Mouse (Mus musculus) lung, postnatal 25 days (tissue): ENCODE results near the gene Rptor.

ENCODE experiments used
- DNase-seq: peaks from one replicate; pipeline ENCODE4 v3.0.0; 2022; ENCODE audit warnings: low spot score

The Rptor gene

DNA sequence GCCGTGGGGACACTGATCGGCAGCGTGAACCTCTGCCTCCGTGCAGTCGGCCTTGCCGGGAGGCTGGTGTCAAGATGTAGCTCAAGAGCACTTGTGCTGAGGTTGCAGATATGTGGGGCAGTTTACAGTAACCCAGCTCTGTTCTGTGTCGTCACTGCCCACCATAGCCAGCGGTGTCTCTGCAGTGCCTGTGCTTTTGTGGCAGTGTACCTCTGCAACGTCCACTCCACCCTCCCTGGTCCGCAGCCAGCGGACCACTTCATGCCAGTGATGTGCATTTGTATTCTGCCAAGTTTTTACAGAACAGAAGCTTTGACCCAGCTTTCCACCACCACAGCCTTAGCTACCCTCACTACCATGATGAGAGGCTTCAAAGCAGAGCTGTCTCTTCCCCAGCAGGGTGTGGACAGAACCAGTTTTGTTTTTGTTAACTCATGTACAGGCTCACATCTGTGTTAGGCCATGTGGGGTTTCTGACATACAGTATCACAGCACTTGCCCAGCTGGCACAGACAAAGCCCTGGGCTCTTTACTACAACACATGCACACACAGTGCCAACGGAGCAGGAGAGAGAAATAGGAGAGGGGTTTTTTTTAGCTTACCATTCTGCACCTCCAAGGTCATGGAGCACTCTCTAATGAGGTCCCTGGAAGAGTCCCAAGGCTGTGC lies 182.1 kb downstream of the Rptor start:
- no peak for DNase-seq

GRCm38 (mm10) chr11:119785661-119786384 lies 183.1 kb downstream of the Rptor start:
- DNase-seq: no peak

- peak; percentile 61 for DNase-seq
These were observed 183.7 kb downstream of the Rptor start for GRCm38 (mm10) chr11:119786385-119786880.

GRCm38 (mm10) chr11:119788488-119788887 lies 185.8 kb downstream of the Rptor start:
- no peak for DNase-seq

DNA sequence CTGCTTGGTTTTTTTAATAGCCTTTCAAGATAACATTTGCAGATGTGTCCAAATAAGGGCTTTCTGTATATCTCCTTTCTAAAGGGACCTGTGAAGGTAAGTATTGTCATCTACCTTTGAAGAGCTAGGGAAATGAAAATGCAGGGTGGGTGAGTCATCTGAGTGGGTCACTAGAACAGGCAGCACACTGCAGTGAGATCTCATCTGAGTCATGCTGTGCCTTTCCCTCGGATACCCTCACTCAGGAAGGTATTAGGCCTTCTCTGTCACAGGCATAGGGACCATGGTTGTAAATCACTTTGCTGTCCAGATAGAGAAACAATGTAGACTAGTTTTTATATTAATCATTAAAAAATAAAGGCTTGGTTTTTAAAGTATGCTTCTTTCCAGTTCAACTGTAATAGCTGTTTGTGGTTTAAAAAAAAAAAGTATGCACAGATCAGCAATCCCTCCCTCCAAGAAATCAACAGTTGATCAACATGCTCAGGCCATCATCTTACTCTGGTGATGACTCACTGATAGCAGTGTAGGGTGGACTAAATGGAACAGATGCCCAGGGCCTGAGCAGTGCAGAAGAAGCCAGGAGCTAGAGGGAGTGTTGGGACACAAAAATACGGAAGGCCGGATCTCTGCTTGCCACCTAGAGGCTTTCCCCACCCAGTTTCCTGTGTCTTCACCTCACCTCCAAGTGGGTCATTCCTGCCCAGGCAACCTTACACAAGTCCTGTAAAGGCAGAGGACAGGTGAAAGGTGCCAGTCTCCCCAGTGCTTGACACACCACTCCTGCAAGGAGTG lies 186.4 kb downstream of the Rptor start:
- DNase-seq: no peak

GRCm38 (mm10) chr11:119791923-119792564 lies 189.3 kb downstream of the Rptor start:
- no peak for DNase-seq

DNA sequence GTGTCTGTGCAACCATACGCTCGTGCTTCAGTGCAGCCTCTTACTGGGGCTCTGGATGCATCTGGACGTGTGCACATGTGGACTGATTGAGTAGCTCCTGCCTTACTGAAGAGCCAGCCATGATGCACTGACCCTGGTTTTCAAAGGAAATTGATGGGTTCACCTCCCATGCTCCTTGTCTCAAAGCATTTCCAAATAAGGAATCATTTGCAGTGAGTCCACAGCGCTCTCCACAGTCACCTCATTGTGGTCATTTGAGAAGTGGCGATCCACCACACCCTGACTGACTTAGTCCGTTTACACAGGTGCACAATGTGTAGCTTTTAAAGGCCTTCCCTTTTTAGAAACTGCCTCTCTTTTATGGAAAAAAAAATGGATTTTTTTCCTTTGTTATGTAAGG lies 190.7 kb downstream of the Rptor start:
- DNase-seq: no peak

DNA sequence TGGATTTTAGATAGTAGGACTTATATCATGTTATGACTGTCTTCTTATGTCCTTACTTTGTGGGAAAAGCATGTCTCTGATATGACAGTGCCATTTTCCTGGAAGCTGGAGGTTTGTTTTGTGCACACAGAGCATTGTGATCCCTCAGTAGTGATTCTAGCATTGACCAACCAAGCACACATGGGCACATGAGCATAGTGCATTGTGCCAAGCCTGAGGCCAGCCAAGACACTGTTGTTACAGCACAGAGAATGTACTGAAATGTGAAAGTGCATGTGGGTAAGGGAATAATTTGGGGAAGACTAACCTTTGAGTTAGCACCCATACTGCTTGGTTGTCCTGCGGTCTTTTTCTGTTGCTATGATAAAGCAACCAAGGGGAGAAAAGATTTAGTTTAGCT lies 191.3 kb downstream of the Rptor start:
- no peak for DNase-seq

GRCm38 (mm10) chr11:119794671-119795070 lies 192.0 kb downstream of the Rptor start:
- no peak for DNase-seq

- no peak for DNase-seq
These were observed 193.7 kb downstream of the Rptor start for GRCm38 (mm10) chr11:119796406-119796805.

- DNase-seq: no peak
These were observed 194.1 kb downstream of the Rptor start for GRCm38 (mm10) chr11:119796846-119797245.

DNA sequence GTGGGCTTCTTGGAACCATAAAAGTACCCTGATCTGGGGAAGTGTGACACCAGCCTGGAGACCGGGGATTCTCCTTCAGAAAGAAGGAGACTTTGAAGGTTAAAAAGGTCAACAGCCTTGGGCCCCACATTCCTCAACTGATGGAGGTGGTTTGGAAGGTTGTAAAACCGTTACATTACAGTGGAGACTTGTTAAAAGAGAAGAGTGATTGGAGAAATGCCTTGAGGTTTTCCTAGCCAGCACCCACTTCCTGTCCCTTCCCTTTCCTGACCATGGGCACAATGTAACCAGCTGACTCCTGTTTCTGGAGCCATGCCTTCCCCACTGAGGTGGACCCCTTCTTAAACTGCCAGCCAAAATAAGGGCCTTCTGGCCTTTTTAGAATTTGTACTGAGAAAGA lies 196.8 kb downstream of the Rptor start:
- no peak for DNase-seq

DNA sequence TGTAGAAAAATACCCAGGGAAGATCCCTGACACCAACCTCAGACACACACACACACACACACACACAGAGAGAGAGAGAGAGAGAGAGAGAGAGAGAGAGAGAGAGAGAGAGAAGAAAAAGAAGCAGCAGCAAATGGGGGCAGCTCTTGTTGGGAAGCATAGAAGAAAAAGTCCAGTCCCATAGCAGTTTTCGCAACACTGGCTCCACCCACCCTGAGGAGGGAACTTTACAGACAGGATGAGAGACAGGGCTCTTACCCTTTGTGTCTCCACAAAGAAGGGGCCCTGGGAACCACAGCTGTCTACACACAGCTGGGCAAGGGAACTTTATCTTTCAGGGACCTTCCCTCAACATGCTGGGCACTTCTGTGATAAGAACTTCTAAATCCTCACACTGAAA lies 199.2 kb downstream of the Rptor start:
- no peak for DNase-seq

DNA sequence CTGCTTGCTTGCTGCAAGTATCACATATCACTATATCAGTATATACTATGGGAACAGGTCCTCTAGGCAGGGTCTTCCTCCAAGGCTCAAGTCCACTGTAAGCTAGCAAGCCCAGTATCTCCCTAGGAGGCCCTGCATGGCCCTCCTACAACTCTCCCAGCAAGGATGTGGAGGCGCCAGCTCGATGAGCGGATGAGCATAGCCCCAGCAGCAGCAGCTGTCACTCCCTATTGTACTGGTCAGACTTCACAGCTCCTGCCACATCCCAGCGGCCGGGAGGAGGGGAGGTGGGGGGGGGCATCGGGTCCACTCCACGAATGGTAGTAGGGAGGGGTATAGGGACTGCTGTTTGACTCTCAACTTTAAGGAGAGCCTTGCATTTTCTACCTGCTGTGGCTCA lies 200.2 kb downstream of the Rptor start:
- no peak for DNase-seq

DNA sequence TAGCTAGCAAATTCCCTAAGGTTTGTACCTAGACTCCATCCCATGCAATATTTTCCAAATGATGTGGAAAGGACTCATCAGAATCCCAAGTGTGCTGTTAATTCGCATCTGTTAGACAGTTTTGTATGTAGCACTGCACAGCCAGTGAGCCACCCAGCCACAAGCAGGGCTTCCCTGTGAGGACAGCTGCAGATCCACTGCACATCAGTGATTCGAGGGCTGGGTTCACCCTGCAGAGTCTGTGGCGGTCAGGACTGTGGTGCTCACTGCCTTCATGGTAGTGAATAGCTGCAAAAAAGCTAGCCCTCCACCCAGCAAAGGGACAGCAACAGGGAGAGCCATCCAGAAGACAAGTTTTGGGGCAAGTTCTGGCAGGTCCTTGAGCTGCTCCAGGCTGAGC lies 201.7 kb downstream of the Rptor start:
- DNase-seq: no peak

DNA sequence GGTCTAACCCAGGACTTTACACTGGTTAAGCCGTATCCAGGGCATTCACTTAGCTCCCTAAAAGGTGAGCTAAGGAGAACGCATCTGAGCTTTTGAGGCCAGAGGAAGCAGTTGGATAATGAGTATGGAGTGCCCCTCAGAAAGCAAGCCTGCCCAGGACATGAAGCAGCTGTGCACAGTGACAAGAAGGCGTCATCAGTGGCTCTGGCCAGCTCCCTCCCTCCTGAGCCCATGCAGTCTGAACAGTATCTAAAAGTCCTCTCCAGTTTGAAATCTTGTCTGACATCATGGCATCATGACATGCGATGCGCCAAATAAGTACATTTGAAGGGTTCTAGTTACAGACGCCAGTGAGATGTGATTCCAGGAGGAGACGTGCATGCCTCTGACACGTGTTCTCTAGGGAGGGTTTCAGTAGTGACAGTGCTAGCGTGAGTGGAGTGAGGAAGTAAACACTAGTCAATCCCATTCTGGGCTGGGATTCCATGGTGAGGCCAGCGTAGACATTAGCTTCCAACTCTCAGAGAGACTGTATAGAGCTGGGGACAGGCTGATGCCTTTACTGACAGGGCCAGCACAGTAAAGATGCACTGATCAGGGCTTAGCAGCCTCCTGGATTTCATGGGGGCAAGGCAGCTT lies 202.5 kb downstream of the Rptor start:
- DNase-seq: no peak

GRCm38 (mm10) chr11:119806539-119806938 lies 203.8 kb downstream of the Rptor start:
- DNase-seq: no peak

DNA sequence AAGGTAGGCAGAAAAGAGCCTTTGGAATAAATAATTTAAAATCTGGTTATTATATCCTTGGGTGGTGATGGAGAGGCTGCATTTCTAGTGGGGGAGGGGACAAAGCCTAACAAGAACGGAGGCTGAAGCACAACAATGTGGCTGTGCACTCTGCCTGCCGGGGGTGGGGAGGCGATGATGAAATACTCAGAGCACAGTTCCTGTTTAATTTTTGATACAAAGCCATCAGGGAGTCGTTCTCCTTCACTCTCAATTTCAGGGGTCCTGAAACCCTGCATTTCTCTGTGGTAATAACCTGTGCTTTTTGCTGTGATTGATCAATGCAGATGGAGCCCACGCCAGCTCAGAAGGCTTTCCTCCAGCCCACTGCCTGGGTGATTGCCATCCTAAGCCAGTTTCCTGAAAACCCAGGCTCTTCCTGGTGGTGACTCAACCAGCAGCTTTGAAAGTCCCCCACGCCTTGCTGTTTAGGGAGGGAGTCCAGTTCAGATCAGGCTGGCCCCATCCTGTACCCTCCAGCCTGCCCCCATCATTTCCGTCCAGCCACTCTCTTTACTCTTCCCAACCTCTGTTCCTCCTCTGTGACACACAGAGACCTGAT lies 204.8 kb downstream of the Rptor start:
- peak; percentile 46 for DNase-seq

DNA sequence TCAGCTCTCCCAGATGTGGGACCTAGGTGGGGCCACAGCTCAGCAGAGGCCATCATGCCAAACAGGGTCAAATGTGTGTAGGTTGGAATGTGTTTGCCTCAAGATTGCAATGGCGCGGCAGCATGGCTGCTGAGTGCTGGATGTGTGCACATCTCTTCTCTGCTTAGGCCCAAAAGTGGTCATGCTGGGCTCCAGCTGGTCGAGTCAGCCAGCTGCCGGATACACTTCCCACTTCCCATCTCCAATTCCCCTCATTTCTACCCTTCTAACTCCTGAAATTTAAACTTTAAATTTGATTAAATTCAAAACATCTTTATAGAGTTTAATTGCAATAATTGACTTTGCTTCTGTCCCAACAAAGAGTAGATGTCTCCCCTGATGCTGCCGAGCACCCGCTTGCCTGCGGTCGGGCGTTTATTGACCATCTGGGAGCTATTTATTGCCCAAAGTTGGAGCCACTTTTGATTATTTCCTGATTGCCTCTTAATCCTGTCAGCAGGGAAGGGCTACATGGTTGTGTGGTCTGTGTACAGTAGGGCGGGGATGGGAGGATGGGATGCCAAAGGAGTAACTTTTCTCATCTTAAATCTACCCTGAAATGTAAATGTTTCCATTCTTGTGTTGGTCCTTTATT lies 206.1 kb downstream of the Rptor start:
- no peak for DNase-seq

GRCm38 (mm10) chr11:119809309-119809708 lies 206.6 kb downstream of the Rptor start:
- no peak for DNase-seq

GRCm38 (mm10) chr11:119811022-119811421 lies 208.3 kb downstream of the Rptor start:
- no peak for DNase-seq
